Mouse (Mus musculus): ENCODE measurements around the gene Rgl1.
"Not testable (repeated sequence)": the region's sequence is repeated elsewhere in the genome, so short reads cannot be mapped to it uniquely, and the experiment has no call there.

Rgl1 gene

DNA sequence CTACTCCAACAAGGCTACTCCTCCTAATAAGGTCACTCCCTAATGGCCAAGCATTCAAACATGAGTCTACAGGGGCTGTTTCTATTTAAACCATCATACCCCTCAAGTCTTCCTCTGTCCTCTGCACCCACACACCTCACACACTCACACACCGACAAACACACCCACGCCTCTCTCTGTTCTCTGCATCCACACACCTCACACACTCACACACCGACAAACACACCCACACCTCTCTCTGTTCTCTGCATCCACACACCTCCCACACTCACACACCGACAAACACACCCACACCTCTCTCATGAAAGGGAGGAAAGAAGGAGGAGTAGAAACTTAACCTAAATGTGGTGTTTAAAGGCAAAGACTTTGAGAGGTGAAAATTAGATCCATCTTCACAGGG, 106.2 kb downstream of the Rgl1 start:
- no peak for DNase-seq (ENCODE audit: low read depth, low spot score)

DNA sequence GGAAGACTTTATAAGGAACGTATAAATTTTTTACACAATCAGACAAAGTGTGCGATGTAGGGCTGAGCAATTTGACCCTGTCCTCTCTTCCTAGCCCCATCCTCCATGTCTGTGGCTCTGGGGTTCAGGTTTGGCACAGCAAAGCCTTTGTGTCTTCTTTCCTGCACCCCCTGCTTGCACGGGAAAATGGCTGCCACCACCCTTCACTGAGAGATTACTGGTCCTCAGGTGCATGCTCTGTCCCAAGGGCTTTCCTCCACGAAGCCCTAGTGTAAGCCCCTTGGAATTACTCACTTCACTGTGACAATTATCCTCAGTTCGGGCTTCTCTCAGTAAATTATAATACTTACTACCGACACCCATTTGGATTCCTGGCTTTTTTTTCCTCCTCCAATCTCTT, 109.5 kb downstream of the Rgl1 start:
- DNase-seq (ENCODE audit: low read depth, low spot score): no peak

DNA sequence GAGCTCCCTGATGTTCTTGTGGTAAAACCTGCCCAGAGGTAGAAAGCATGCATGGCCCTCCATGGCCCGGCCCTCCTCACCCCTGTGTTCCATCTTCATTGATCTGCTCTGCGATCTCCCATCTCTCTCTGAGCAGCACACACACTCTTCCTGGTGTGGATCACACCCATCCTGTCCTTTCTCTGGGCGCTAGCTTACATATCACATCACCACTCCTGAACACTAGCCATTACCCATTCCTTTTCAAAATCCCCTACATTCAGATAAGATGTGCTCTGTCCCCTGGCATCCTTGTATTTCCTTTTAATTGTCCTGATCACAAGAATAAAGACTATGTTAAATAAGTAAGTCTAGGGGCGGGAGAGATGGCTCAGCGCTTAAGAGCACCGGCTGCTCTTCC, 111.3 kb downstream of the Rgl1 start:
- DNase-seq (ENCODE audit: low read depth, low spot score): peak; percentile 51

DNA sequence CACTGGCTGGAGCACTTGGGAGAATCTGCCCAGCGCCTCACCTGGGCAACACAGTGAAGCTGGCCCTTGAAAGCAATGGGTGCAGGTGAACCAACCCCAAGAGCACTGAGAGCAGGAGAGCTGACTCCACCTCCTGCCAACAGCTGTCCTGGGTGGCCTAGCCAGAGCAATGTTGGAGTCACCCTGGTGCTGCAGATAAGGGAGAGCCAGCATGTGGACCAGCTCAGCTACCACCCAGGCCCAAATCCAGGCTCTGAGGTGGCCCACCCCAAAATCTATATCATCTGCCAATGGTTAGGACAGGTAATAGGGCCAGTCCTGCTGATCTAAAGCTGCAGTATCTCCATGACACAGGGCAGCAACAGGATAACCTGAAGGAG, 114.7 kb downstream of the Rgl1 start:
- no peak for DNase-seq (ENCODE audit: low read depth, low spot score)

DNA sequence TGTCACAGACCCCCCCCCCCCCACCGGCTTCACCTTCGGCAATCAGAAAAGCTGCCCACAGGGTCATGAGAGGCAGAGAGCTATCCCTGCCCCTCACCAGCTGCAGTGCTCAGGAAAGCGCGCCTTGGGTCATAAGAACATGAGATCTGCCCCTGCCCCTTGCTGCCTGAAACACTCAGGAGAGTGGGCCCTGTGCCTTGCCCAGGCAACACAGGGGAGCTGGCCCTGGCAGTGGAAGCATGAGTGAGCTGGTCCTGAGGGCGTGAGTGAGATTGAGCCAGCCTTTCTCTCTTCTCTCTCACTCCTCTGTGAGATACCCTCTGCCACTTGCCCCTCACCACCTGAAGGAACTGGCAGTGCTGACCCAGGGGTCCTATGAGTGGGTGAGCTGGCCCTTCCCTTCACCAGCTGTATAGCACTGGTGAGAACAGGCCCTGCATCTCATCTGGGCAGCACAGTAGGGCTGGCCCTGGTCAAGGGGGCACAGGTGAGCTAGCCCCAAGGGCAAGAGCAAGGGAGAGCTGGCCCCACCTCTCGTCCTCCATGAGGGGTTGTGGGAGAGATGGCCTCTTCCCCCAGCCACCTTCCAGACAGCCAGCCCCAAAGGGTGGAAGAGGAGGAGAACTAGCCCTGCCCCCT, 115.2 kb downstream of the Rgl1 start:
- no peak for DNase-seq (ENCODE audit: low read depth, low spot score)

DNA sequence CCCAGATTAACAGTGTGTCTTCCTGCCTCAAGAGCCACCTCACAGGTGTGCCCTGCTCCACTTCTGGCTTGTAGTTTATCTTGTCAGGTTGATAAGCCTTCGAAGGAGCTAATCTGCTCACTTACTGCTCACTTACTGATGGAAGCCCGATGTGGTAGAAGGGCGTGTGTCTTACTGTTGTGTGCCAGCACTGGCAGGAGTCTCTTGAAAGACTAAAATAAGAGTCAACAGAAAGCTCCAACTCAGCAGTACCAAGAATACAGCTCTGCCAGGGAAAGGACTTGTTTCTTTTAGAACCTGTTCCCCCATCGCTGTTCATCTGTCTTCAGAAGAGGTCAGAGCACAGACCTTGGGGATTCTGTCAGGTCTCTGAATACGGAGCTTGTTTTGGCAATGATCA, 118.1 kb downstream of the Rgl1 start:
- DNase-seq (ENCODE audit: low read depth, low spot score): no peak

DNA sequence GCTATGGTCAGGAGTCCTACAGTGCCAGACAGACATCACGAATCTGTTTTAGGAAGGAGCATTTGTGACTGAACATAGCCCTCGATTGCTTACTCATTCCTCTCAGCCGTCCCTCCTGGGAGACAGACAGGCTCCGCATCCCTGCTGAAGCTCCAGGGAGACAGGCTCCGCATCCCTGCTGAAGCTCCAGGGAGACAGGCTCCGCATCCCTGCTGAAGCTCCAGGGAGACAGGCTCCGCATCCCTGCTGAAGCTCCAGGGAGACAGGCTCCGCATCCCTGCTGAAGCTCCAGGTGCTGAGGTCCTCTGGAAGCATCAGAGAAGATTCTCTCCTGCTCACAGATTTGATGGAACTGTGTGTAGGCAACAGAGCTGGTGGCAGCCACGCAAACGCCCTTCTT, 123.9 kb downstream of the Rgl1 start:
- DNase-seq (ENCODE audit: low read depth, low spot score): not testable (repeated sequence)

DNA sequence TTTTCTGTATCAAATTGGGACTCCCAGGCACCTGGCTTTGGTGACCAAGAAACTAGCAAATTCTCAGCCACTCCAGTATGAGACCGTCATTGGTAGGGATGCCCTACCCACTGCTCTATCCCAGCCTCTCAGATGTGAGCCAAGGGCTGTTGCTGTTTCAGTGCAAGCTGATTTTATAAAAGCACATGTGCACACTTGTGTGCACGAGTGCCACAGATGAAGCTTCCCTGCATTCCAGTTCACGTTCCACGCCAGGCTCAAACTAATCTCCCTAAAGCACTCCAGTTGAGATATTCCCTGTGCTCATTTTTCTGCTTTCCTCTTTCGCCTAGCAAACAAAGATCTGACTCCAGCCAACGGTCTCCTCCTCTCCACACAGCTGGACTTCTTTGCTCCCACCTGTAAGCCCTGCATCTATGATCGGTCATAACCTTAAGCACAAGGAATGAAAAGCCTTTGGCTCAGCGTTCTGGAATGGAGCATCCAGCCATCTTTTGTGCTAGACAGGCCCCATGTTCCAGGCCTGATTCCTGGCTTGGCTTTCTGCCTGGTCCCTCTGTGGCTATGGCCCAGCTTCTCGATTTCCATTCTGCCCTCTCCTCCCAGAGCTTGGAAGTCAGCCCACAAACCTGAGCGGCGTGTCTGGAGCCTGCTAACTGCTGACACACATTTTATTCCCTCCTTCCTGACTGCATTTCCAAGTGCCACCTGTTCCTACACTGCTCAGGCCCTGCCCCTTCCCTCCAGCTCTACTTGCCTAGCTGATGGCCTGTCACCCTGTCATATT, 125.8 kb downstream of the Rgl1 start:
- DNase-seq (ENCODE audit: low read depth, low spot score): no peak

DNA sequence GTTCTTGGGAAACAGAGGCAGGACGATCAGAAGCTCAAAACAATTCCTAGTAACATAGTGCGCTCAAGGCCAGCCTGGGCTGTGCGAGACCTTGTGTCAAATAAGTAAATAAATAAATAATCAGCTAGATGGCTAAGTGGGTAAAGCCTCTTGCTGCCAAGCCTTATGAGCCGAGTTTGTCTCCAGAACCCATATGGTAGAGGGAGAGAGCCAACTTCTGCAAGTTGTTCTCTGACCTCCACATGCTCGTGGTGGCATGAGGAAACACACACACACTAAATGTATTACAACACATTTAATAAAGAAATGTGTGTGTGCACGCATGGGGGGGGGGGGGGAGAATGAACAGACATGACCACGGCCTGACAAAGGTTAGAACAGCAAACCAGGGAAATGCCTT, 126.8 kb downstream of the Rgl1 start:
- DNase-seq (ENCODE audit: low read depth, low spot score): no peak

DNA sequence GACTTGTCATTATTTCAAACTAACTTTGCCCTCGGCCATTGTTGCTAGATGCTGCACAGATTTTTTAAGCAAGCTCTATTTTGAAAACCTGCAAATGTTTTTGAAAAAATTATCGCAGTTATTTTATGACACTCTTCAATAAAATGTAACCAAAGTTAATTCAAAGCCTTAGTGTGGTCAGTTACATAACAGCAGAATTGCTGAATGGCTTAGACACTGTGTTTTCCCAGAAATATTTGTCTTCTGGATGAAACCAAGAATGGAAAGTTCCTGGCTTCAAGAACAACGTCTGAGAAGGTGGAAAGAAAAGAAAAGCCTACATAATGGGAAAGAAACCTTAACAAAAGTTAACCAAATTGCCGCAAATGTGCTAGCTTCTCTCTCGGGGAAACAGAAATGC, 131.5 kb downstream of the Rgl1 start:
- DNase-seq (ENCODE audit: low read depth, low spot score): no peak

DNA sequence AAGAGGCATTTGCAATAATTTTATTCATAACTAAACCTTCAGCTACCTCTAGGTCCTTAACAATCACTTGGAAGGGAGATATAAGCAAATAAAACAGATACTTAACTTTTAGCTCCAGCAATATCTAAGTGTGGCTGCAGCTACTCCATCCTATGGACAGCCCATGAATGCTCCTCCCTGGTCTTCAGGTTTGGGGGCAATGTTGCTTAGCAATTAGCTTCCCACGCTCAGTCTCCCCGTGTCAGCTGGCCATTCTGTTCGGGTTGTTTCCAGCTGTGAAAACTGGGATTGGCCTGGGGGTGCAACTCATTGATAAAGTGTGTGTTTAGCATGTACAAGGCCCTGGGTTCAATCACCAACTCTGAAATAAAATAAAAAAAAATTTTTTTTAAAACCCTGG, 136.4 kb downstream of the Rgl1 start:
- DNase-seq (ENCODE audit: low read depth, low spot score): no peak

DNA sequence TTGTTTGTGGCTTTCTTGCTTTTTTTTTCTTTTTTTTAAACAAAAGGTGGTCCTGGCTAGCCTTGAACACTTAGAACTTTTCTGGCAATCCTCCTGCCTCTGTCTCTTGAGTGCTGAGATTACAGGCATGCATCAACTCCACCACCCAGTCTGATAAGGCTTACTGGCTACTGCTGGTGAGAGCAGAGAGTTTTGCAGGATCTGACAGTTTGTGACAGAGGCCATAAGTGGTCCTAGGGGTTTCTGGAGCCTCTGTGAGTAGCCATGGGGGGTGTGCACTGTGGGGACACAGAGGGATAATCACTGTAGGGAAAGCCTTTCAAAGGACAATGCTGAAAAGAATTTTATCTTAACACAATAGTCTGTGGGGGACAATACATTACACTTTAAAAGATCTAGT, 140.5 kb downstream of the Rgl1 start:
- no peak for DNase-seq (ENCODE audit: low read depth, low spot score)

DNA sequence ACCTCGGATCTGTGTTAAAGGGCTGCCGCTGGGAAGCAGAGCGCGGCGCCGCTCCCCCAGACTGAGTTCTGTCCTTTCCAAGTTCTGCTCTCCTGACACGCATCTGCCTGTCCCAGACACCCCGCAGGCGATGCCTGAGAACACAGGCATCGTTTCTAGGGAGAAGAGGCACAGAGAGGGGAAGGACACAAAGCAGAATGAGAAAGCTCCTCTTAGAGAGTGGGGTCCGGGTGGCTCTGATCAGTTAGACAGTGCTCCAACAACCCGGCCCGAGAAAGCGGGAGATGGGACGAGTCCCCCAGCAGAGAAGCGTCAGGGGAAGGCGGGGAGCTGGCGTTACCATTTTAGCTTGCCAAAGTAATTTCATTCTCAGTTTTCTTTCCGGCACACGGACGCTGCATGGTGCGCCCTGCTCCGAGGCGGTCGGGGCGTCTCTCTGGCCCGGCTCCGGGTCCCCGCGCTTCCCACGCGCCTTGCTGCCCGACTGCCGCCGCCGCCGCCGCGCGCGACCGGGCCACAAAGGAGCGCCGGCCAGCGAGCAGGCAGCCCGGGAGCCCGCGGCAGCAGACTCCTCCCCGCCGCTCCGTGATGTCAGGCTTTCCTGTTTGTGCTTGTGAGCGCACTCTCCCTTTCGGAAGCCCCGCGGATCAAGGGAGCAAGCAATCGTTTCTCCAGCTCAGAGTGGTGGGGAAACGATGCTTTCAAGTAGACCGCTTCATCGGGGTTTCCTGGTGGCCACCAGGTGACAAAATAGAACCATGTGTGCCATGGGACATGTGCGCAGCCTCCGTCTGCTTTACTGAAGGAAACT, 141.3 kb downstream of the Rgl1 start:
- DNase-seq (ENCODE audit: low read depth, low spot score): peak; percentile 65

DNA sequence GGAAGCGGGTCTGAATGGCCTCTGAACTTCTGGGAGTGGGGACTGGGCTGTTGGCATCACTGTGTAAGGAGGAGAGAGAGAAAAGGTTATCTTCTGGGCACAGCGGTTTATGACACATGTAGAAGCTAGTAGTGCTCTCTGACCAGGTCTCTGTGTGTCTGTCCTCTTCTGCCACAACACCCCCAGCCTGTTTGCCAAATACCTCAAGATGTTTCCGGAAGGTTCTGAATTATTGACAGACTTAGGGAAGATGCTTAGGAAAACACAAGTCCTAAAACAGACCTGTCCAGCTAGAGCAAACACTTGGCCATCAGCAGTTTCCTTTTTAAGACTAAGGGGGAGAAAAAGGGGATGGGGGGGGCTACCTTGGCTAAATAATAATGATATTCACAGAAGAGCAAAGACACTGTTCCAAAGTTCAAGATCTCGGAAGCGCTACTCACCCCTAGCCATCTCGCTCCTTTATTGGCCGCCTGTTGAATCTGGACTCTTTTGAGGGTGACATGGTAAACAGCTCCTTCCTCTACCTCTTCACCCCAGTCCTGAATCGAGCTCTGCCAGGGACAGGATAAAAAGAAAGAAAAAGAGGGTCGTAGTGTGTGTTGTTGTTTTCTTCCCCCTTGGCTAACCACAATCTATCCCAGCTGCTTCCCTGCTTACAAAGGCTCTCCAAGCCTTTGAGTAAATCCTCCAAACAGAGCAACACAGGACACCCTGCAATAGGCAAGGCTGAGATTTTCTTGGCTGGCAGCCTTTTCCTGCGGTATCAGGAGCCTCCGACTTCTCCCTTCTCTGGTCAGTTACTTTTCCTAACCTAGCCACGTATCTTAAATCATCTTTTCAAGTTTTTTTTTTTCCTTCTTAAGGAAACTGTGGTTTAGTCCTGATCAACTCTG, 142.5 kb downstream of the Rgl1 start:
- DNase-seq (ENCODE audit: low read depth, low spot score): no peak

DNA sequence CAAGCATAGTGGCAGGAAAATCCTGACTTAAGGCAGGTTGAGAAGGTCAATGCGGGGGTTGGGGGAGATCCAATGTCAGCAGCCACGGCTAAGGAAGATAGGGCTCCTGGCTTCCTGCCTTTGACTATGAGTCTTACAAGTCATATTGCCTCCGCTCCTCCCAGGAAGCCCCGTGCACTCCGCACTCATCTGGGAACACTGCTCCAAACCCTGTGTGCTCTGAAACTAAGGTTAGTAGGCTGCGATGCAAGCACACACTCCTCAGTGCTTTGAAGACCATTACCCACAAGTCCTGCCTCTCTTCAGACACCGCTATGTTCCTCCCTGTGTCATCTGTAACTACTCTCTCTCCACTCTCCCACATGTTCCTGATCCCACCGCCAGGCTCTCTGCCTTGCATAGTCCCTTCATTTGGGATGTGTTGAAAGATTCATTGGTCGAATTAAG, 143.4 kb downstream of the Rgl1 start:
- no peak for DNase-seq (ENCODE audit: low read depth, low spot score)

DNA sequence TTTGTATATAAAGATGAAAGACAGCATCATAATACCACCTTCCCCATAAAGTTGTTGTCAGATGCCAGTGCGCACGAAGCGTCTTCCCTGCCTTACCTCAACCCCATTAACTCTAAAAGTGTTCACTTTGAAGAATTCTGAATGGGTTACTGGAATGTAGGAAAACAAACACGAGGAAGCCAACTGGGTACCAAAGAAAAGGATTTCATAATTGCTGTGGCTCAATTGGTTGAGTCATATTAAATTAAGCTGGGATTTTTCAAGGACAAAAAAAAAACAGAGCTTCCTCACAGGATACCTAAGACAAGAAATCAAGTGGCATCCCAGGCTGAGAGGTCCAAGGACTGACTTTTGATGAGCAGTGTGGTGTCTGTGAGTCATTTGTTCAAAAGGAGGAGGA, 144.5 kb downstream of the Rgl1 start:
- DNase-seq (ENCODE audit: low read depth, low spot score): no peak

DNA sequence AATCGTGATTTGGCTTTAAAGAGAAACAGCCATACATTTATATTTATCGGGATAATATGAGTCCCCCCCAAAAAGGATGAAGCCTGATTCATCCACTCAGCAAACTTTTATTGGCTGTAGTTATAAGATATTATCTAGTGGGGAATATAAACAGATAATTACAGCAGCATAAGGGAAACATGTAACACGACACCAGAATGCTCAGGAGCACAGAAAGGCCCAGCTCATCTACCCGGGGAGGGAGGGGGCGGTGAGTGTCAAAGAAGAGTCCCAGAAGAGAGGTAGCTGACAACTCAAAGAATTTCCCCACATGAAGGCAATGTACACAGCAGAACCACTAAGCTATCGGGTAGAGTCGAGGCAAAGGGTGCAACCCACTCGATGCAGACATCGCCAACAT, 146.8 kb downstream of the Rgl1 start:
- no peak for DNase-seq (ENCODE audit: low read depth, low spot score)

DNA sequence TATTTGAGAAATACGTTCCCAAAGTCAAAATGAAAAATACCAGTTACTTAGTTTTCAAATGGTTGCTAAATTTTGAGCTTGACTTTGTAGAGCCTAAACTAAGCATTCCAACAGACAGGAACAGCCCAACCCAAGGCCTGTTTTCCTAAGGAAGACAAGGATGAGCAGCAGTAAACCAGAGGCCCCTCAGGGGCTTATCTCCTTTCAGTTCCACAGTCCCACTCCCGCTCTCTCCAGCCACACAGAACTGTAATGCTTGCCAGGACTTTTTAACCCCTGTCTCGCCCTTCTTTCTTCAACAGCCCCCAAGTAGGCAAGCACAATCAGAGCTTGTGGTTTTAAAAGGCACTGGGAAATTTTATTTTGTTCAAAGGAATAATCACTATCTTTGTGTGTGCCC, 147.3 kb downstream of the Rgl1 start:
- DNase-seq (ENCODE audit: low read depth, low spot score): no peak

DNA sequence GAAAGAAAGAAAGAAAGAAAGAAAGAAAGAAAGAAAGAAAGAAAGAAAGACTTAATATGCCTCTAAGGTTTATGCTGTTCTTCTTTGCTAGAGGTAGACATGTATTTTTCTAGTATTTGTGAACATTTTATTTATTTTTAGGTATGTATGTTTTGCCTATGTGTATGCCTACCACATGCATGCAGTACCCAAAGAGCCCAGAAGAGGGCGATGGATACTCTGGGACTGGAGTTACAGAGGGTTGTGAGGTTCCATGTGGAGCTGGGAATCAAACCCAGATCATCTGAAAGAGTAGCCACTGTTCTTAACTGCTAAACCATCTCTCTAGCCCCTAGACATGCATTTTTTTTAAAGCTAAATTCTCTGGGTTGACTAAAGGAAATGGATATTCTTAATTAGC, 147.8 kb downstream of the Rgl1 start:
- DNase-seq (ENCODE audit: low read depth, low spot score): peak; percentile 42

DNA sequence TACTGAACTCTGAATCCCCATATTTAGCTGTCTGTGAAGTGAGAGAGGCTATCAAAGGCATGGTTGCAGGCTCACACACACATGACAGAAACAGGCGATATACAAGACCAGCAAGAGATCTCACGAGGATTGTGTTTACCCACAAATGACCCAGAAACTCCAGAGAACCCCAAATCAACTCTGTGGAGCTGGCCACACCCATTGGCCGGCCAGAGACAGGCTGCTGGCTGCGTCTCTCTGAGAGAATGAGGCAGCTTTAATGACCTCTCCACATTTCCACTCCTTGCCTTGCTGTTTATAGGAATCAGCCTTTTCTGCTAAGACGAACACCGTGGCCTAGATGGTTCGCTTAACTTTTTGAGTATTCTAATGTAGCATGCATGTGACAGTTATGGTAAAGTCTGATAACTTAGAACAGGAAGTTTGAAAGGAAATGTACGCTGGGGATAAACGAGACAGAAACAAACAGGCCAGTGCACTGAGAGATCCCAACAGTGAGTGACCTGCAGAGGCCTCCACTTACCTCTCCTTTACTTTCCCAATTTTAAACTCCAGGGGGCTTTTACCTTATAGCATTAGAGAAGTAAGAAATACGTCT, 148.3 kb downstream of the Rgl1 start:
- DNase-seq (ENCODE audit: low read depth, low spot score): no peak

DNA sequence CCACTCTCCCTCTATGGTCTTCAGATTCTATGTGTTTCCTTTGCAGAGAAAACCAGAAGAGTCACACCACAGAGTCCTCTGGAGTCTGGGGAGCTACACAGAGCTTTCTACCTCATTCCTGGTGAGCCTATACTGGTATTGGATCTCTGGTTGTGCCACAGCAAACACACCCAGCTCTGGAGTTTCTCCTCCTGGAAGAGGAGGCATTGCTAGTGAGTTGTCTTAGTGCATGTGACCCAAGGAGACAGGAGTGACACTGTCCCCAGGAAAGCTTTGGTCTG, 149.4 kb downstream of the Rgl1 start:
- no peak for DNase-seq (ENCODE audit: low read depth, low spot score)

Measured in ES-CJ7 (cell line).